Mouse (Mus musculus) ovary, adult 18-20 months (tissue): ENCODE data around the gene Cabcoco1.

Experiments used
- DNase-seq: peaks from one replicate; pipeline ENCODE4 v3.0.0; 2022; ENCODE audit warnings: low spot score, mixed read lengths

The Cabcoco1 gene

DNA sequence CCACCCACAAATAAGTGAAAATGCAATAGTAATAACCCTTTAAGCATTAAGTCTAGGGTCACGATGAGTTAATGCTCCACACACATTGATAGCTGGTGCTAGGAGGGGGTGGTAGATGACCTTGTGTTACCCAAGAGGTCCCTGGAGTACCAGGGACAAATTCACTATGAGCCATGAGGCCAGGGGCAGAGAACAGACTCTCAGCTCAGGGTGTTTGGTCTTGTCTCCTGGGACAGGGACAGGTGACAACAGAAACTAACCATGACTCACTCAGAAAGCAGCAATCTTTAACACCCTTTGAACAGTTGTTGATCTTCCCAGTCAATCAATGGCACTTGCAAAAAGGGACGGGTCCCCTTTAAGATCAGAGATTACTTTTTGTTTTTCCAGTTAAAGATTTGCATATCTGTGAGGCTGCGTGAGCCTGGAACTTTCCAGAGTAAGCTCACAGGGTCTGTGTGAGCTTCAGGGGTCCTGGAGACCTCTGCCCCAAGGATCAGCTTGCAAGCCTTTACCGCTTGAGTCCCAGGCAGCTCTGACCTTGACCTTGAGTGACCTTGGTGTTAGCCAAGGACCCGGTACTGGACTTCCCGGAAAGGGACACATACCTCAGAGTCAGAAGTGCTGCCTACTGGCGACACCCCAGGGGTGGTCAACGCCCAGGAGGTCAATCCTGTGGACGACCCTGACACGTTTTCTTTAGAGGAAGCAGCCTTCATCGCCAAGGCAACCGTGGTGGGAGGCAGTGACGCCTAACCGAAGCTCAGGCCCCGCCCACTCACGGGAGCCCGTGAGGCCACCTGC, at the start of gene Cabcoco1:
Gene Cabcoco1, minus strand, starts transcription at position 758 of the 804 bp plus-strand sequence.
- peak; percentile 66 for DNase-seq

DNA sequence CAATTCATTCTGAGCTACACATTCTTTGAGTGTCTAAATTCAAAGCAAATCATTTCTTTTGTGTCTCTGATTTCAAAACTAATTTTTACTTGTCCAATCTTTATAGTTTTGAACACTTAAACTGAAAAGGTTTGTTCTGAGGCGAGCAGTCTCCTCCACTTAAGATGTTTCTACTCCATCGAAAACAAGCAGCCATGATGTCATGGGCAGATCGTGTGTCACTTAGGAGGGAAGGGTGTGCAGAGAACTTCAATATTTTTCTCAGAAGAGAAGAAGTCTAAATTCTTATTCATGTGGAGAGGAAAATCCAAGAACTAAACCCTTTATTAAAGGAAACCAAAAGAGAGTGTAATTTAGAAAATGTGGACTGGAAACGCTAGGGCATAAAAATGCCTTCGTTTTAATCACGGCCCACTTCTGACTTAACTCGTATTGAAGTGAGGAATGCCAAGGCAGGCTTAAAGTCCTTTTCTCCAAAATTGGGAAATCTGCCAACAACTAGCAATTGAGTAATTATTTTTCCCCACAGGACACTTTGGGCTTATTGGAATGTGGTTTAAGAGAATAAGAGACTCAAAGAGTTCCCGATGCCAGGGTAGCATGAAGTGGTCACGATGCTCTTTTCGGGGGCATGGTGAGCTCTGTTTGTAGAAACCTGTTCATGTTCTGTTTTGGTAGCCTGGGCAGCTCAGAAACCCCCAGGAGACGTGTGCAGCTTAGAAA, 48.0 kb upstream of the Cabcoco1 start:
- DNase-seq = no peak

DNA sequence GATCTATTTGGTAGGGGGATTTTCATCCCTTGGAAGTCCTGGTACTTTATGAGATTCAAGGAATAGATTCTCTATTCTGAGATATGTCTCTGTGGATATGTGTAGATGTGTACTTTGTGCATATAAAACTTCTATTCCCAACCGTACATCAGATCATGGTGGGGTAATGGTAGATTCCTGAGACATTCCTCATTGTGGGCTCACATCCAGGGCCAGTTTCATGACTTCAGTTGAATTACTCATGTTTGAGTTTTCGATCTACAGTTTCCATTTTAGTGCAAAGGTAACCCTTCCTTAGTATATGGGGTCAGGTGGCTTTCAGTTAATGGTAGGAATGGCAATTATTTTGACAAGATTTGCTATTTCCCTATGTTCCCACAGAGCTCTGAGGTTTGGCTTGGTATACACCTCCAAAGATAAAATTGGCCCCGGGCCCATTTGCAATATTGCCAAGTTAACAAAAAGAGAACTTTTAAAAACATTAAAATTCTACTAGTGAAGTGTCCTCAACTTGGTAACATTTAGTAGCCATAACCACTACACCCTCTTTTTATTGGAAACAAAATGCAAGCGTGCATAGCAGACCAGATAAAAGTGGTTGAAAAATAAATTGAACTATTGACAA, 45.8 kb upstream of the Cabcoco1 start:
- DNase-seq = no peak

DNA sequence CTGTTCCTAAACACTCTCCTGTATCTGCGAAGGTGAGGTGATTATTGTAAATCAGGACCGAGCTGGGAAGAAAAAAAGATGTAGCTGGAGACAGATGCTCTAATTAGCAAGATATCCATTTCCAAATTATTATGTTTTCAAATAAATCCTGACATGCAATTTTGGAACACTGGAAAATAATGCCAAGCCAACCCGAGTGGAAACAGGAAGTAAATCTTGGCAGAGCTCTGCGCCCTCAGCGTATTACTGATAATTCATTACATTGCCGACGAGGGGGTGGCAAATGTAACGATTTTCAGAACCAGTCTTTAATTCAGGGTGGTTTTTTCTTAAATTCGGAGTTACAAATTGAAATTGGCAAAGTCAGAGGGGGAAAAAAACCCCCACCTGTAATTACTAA, 35.6 kb upstream of the Cabcoco1 start:
- DNase-seq = no peak

DNA sequence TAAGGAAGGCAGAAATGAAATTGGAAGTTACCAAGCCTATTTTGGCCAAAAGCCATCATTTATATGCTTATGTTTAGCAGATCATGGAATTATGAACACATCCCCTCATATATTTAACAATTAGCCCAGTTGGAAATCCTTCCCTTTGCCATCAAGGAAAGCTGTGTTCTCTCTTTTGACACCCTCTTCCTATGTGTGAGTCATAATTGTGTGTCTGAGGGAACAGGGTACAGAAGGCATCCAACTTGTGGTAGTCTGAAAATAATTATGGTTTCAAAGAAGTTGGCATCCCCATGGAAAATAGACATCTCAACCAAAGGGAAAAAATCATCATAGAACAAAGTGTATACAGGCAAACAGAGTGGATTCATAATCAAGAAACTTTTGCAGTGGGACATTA, 26.5 kb upstream of the Cabcoco1 start:
- no peak for DNase-seq

DNA sequence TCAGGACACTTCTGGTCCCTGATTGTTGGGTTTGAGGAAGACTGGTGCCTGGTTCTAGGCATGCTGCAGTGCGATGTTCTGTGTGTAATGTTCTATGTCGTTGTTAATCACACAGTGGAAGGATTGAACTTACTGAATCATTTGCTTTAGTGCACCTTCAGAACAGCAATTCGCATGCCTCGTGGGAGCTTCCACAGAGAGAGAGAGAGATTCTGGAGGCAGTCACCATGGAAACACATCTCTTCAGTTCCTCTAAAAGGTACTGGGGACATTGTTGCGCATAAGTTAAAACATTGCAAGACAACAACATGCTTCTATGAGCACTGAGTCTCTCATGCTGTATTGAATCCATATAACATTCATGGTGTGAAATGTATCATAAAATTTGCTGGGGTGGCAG, 20.6 kb upstream of the Cabcoco1 start:
- DNase-seq = no peak

DNA sequence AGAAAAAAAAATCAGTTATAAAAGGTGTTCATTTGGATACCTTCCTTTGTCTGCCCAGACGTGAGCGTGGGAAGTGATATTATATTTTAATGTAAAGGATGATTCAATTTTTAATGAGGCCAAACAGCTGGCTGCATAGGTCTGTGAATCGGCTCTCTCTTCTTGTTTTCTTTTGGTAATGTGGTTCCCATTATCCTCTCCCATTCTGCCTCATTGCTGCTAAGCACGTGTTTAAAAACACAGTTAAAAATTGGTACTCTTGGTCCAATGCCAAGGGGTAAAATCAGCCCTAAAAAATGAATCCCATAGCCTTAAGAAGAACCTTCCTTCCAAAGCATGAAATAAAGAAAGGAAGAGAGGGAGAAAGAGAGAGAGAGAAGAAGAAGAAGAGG, 17.1 kb upstream of the Cabcoco1 start:
- no peak for DNase-seq

DNA sequence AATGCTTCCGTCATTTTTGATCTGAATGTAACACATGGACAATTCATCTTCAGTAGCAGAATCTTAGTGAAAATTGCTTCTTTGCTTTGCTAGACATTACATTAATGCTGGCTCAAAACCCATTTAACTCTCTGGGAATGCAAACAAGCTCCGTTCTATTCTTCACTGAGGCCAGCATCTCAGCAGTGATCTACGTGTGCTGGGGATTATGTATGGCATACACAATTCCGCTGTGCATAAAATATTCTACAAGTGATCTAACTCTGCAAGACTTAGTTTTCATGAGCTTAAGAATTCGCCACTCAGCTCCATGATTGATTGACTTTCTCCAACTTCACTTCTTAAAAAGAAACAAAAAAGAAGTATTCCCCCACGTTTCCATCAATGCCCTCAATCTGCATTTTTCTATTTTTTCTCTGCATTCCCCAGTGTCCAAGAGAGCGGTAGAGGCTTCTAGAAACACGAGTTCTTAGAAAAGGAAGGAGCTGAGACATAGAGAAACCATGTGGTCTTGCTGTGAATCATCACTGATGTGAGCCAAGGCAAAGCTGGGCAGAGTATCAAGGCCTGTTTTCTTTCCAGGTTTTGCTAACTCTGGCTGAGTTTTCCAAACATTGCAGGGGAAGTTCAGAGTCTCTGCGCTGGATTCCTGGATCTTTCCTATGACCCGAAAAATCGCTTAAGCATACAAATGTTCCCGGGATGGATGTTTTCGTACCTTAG, 16.6 kb upstream of the Cabcoco1 start:
- peak; percentile 68 for DNase-seq

DNA sequence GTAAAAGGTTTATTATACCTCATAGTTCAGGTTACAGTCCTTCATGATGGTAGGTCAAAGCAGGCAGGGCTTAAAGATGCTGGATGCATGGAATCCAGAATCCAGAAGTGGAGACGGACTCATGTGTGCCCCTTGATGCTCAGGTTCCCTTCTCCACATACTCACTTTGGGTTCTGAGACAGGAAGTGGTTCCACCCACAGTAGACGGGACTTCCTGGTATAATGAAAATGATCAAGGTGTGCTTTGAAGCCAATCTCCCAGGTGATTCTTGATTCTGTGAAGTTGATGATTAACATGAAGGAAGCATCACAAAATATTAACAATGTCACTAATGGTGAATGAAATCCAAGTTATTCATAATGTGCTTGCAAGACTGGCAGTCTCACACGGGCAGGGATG, 12.0 kb upstream of the Cabcoco1 start:
- no peak for DNase-seq

DNA sequence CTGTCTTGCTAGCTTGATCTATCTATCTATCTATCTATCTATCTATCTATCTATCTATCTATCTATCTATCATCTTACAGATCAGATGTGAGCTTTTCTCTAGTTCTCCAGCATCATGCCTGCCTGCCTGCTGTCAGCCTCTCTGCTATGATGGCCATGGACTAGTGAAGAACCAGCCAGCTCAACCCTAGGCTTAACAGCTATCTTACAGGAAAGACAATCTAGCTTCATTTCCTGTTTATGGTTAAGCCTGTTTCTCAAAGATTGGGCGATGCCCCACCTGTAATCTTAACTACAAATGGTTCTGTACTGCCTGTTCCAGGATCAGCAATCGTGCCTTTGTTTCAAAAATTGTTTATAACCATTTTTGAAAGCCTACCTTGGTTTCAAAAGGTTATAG, 10.9 kb upstream of the Cabcoco1 start:
- no peak for DNase-seq

DNA sequence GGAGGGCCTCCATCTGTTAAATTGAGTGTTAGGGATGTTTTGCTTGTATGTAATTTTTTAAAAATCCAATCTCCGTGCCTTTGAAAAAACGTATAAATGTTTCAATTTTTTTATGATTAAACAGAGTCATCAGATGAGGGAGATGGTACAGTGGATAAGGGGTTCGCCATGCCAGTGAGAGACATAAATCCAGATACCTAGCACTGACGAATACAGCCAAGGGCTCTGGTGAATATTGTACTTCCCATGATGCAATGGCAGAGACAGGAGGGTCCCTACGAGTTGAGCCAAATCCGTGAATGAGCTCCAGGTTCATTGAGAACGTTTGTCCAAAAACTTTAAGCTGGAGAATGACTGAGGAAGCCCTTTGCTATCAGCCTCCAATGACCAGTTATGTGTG, 9.6 kb upstream of the Cabcoco1 start:
- DNase-seq = no peak

DNA sequence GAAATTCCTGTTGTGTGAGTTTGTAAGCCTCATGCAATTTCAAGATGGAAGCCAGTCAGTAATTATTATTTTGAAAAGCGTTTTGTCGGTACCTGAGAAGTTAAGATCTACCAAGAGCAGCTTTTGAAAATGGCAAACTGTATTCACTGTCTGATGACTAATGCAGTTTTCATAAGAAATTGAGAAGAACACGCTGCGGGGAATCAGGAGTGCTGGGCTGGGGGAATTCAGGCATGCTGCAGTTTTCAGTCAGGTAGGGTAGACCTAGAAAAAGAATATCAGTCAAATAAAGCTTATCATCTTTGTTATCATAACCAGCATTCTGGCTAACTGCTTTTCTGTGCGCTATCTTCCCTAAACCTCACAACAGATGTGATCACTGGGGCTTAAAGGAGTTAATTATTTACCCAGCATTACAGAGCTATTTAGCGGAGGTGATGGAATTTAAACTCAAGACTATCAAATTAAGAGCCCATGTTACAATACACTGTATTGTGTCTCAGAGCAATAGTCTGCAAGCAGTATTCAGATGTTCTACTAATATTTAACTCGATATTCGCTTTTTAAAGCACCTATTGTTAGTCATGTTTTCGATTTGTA, 9.1 kb upstream of the Cabcoco1 start:
- no peak for DNase-seq

DNA sequence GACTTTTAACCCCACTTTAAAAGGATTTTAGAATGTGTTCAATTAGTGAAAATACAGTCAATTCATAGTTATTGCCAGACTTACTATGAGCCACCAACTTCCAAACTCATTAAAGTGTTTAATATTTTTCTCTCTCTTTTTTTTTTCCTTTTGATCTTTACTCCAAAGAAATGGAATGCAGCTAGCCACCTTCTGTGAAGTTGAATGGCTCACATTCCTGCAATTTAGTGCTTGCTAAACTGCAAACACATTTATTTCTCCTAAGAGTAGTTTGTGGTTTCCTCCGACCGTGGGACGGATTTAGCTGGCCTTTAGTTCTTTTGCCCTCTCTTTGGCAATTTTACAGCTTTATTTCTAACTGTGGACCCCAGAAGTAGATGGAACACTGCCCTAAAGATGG, 1.4 kb upstream of the Cabcoco1 start:
- DNase-seq = no peak

DNA sequence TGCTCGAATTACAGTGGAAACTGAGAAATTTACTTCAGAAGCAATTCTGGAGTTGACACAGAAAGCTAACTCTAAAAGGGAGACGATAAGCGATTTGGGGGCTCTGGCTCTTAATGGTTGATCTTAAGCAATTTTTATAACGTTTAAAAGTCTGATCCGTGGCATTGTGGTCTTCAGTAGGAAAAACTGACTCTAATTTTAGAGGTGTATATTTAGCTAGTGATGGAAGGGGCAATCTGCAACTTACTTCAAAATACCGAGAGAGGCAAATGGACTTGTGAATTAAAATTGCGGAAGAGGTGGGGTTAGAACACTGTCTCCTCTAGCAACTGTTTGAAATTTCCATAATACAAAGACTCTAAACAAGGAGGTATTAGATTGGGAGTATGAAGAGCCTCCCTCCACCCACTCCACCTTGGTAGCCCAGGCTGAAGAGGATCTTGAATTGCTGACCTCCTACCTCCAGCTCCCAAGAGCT, 286 bp upstream of the Cabcoco1 start:
- DNase-seq = no peak

DNA sequence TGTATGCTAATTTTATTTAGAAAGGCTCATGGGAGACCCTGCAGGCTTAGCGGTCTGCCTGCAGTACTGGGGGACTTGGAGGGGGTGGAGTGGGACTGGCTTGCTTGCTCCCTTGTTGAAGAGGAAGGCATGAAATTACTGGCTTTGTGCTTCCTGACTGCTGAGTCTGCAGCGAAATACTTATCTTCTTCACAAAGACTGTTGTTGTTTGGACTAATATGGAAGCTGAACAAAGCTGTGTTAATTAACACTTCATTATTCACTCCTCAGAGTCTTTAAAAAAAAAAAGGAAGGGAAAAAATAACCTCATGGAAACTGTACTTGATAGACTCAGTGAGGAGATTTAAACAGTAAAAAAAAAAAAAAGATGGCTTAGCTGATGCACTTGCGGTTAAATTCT, 1.1 kb downstream of the Cabcoco1 start:
- DNase-seq = no peak

DNA sequence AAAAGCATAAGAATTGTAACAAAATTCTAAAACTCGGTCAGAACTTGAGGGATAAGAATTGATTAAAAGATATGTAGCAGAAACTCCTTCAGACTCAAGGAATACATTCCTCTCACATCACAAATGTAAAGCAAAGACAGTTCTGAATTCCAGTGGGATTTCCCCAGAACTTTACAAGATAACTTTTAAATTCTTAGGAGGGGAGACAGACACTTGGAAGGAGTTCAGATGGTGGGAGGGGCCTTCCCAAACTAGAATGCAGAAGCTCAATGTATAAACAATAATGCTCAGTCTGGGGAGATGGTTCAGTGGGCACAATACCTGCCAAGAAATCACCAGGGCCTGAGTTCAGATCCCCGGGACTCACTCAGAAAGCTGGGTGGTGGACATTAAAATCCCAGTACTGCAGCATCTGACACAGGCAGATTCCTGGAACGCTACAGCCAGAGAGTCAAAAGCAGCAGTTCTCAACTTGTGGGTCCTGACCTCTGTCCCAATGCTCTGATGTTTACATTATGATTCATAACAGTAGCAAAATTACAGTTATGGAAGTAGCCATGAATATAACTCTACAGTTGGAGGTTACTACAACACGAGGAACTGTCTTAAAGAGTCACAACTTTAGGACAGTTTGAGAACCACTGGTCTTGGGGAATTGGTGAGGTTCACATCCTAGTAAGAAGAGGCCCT, 4.3 kb downstream of the Cabcoco1 start:
- DNase-seq = no peak

DNA sequence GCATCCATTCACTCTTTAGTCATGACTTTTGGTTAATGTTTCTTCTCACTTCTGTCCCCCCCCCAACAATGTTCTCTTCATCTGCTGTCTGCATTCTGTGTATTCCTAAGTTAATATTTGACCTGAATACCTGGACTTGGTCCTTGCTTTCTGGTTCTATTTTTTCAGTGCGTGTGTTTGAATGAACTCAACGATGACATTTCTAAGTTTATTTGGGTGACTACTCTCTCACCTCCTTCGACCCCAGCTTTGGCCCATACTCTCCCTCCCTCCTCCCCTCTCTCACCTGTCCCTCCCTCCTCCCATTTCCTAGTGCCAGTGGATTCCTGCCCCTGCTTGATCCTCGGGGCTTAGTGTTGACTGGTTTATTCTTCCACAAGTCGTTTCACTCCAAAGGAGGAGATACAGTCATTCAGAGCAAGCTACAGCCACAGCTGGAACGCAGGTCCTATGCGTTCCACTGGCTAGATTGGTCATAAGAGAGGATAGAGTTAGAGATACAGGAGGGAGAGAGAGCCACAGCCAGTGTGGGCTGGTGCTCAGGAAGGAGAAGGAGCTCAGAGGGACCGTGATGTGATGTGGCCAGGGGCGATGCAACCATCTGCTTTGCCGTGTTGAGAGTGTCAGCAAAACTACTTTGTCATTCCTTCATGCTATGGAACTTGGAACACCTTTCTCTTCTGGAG, 12.2 kb downstream of the Cabcoco1 start:
- no peak for DNase-seq

DNA sequence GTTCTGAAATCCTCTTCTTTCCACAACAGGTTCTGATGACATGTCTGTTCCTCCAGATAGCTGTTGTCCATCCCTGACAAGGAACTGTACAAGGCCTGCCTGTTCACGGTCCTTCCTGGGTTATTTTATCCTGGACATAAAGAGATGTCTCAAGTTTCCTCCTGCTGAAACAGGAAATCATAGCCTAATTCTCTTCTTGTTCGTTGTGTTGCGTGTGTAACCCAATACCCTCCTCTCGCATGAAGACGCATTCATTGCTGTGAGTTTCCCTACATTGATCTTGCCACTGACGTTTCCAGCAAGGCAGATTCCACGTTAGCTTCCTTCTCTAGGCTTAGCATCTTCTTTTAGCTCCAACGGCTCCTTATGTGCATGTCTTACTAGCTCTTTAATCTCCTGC, 12.7 kb downstream of the Cabcoco1 start:
- no peak for DNase-seq

DNA sequence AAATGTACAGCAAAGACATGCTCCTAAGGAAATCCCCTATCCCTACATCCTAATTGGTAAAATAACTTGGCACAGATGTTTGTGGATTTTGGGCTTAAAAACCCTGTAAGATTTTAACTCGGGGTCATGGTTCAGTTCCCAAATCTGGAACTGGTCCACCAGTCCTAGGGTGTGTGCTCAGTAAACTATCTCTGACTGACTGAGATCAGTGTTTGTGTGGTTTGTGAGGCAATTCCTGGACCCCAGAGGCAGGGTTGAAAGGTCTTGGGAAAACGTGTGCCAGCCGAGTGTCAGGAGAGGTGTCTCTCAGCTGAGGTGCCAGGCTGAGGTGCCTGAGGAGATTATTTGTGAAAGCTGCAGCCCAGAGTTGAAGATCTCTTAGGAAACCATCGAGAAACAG, 19.6 kb downstream of the Cabcoco1 start:
- no peak for DNase-seq

DNA sequence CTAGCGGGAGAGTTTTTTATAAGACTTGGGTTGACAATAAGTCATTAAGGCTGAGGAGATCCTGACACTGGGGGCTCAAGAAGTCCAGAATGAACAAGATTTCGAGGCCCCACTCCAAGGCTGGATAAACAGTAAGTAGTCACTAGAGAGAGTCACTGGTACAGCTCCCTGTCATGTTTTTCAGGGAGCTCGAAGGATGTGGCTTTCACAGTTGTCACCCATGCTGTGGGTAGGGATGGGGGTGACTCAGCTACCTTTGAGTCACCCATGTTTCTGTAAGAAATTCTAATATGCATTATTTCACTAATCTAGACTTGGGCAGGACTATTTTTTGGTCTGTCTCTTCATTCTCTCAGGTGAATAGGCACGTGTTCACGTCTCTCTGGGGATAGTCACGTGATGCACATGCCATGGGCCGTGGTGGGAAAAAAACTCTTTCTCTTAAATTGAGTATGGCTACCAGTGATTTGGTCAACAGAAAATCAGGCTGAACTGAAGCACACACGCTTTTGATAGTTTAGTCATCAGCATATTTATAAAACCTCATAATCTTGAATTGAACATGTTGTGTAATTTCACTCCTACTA, 29.2 kb downstream of the Cabcoco1 start:
- no peak for DNase-seq
